Mouse (Mus musculus): Measurements from ENCODE around the gene Rundc3a. TPM values are rescaled to one million over a fixed set of nuclear protein-coding genes. Genes with fewer than 3 reads are reported as not detected.
A peak's percentile ranks its signal among the peaks of the same experiment; 100 is the strongest.

Rundc3a gene
- polyA plus RNA-seq (2016; fragmentation: Nextera tagmentation; extraction: Ambion mirVana): 117 and 133 TPM in 2 replicates

- H3K27me3 ChIP-seq: peaks cover 10% of the 10 kb centered on the region
- 0 out of 2 replicates have a peak, but pooled peaks cover 6% of the 10 kb centered on the region for H3K36me3 ChIP-seq
- H3K4me1 ChIP-seq: peaks cover 51% of the 10 kb centered on the region
- under 1% methylated on average over 23 of the region's 34 CpGs for WGBS
- H3K4me2 ChIP-seq (replicated peaks): peak within 1 kb of the TSS; percentile 63
- peak within 1 kb of the TSS; percentile 83 for H3K9ac ChIP-seq (replicated peaks)
- H3K27ac ChIP-seq (replicated peaks): peak within 1 kb of the TSS; percentile 92
- H3K4me3 ChIP-seq: peak within 1 kb of the TSS; percentile 67
- no peaks in the 10 kb centered on the region for H3K9me3 ChIP-seq
- peak; percentile 88 for ATAC-seq (ENCODE audit: low FRiP score, low read depth)
These were observed at the start of gene Rundc3a for GRCm38 (mm10) chr11:102393238-102393634. Gene Rundc3a (plus strand): TSS chr11:102393403.

GRCm38 (mm10) chr11:102344458-102344857 lies 48.7 kb upstream of the Rundc3a start:
- Histone ChIP-seq H3K9me3 (no peaks in the 10 kb centered on the region), H3K27ac (replicated peaks) (no peak overlapping the region), H3K4me1 (peaks cover 3% of the 10 kb centered on the region; the same call in 1 of the 2 replicates), H3K4me2 (replicated peaks) (no peak overlapping the region), H3K36me3 (no peaks in the 10 kb centered on the region), H3K27me3 (no peaks in the 10 kb centered on the region), H3K9ac (replicated peaks) (no peak overlapping the region), H3K4me3 (no peak overlapping the region)
- ATAC-seq (ENCODE audit: low FRiP score, low read depth): no peak
- WGBS: 83% methylated on average over 3 of the region's 3 CpGs

- peaks cover 6% of the 10 kb centered on the region; the same call in 1 of the 2 replicates for H3K27me3 ChIP-seq
- H3K4me1 ChIP-seq: peaks cover 3% of the 10 kb centered on the region; the same call in 1 of the 2 replicates
- no peaks in the 10 kb centered on the region for H3K9me3 ChIP-seq
- no peak overlapping the region for H3K4me3 ChIP-seq
- no peak overlapping the region for H3K9ac ChIP-seq (replicated peaks)
- no peak overlapping the region for H3K4me2 ChIP-seq (replicated peaks)
- 74% methylated on average over 5 of the region's 5 CpGs for WGBS
- no peaks in the 10 kb centered on the region for H3K36me3 ChIP-seq
- no peak overlapping the region for H3K27ac ChIP-seq (replicated peaks)
- ATAC-seq (ENCODE audit: low FRiP score, low read depth): no peak
These were observed 46.3 kb upstream of the Rundc3a start for GRCm38 (mm10) chr11:102346926-102347325.

GRCm38 (mm10) chr11:102347683-102348082 lies 45.5 kb upstream of the Rundc3a start:
- no peak overlapping the region for H3K4me2 ChIP-seq (replicated peaks)
- WGBS: 56% methylated on average over 5 of the region's 5 CpGs
- no peak for ATAC-seq (ENCODE audit: low FRiP score, low read depth)

DNA sequence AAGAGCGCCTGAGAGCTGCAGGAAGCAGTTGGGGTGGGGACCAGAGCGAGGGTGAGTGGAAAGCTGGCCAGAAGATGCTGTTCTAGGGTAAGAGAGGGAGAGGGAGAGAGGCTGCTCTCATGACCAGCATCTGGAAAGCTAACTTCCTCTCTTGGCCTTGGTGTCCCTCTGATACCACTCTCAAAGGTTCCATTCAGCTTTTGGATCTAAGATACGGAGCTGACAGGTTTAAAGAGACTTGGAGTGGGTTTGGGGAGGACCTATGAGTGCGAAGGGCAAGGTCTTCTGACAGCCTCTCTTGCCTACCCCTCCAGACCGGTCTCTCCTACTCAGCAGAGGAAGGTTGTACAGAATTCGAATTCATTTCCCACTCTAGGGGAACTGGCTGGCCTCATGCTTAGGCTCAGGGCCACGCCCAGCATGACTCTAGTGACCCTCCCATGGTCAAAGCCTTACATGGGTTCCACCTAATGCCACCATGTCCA lies 45.1 kb upstream of the Rundc3a start:
- ATAC-seq (ENCODE audit: low FRiP score, low read depth): no peak
- 0 out of 2 replicates have a peak, but pooled peaks cover 3% of the 10 kb centered on the region for H3K4me1 ChIP-seq
- H3K4me2 ChIP-seq (replicated peaks): no peak overlapping the region
- peaks cover 12% of the 10 kb centered on the region for H3K27me3 ChIP-seq
- 93% methylated on average over 7 of the region's 7 CpGs for WGBS
- H3K9me3 ChIP-seq: no peaks in the 10 kb centered on the region
- no peak overlapping the region for H3K9ac ChIP-seq (replicated peaks)
- no peak overlapping the region for H3K27ac ChIP-seq (replicated peaks)
- no peak overlapping the region for H3K4me3 ChIP-seq
- no peaks in the 10 kb centered on the region for H3K36me3 ChIP-seq

More at GRCm38 (mm10) chr11:102347683-102348082, 45.5 kb upstream of the Rundc3a start:
- no peak overlapping the region for H3K4me3 ChIP-seq
- no peaks in the 10 kb centered on the region for H3K36me3 ChIP-seq
- H3K27me3 ChIP-seq: peaks cover 12% of the 10 kb centered on the region
- H3K9ac ChIP-seq (replicated peaks): no peak overlapping the region
- peaks cover 3% of the 10 kb centered on the region; the same call in 1 of the 2 replicates for H3K4me1 ChIP-seq
- H3K9me3 ChIP-seq: no peaks in the 10 kb centered on the region
- H3K27ac ChIP-seq (replicated peaks): no peak overlapping the region

DNA sequence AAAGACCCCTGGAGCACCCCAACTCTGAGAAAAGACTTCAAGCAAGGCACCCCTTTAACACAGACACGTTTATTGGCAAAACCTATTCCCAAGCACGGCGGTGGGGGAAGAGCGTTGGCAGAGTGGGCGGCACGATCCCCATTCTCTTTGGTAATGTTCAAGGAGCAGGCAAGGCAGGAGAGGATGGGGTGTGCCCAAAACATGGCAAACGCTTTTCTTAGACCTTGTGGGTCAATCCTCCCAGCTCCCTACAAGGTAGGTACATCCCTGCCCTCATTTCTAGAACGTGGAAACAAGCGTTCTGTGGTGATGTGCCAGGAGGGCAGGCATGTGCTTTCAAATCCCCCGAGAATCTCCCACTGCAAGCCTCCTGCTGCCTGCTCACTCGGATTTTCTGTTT lies 44.4 kb upstream of the Rundc3a start:
- 85% methylated on average over 11 of the region's 11 CpGs for WGBS
- ATAC-seq (ENCODE audit: low FRiP score, low read depth): no peak

DNA sequence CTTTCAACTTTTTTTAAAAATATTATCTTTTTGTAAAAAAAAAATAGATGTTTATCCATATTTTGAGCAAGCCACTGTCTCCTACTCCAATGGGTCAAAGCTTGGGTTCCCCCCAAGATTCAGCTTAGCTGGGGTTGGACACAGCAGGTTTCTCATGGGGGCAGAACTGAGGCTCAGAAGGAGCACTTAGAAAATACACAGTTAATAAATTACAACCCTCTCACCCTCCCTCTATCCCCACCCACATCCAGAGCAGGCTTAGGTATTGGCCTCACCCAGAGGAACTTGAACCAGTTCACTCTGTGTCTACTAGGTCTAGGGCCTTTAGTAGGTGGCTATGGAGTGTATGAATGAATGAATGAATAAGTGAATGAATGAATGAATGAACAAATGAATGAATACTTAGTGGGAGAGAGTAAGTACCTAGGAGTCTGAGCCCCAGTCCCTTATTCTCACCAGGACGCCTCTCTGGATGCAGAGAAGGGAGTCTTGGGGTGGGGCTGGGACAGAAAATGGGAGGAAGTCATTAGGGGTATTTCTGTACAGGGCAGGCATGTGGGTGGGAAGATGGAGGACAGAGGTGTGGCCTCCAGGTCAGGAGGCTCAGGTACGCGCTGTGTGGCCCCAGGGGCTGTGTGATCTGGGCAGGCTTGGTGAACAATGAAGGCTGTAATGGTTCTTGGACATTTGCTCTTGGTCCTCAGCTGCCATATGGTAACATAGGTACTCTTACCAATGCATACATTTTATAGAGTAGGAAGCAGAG lies 43.8 kb upstream of the Rundc3a start:
- Histone ChIP-seq H3K4me1 (0 out of 2 replicates have a peak, but pooled peaks cover 3% of the 10 kb centered on the region), H3K36me3 (no peaks in the 10 kb centered on the region), H3K27me3 (peaks cover 19% of the 10 kb centered on the region), H3K27ac (replicated peaks) (no peak overlapping the region), H3K4me3 (no peak overlapping the region), H3K9ac (replicated peaks) (no peak overlapping the region), H3K4me2 (replicated peaks) (no peak overlapping the region), H3K9me3 (no peaks in the 10 kb centered on the region)
- ATAC-seq (ENCODE audit: low FRiP score, low read depth): no peak
- WGBS: 94% methylated on average over 3 of the region's 3 CpGs

More for the DNA sequence above, 44.4 kb upstream of the Rundc3a start:
- H3K9me3 ChIP-seq: no peaks in the 10 kb centered on the region
- H3K9ac ChIP-seq (replicated peaks): no peak overlapping the region
- H3K27ac ChIP-seq (replicated peaks): no peak overlapping the region
- no peaks in the 10 kb centered on the region for H3K36me3 ChIP-seq
- H3K4me1 ChIP-seq: 0 out of 2 replicates have a peak, but pooled peaks cover 3% of the 10 kb centered on the region
- H3K4me2 ChIP-seq (replicated peaks): no peak overlapping the region
- peaks cover 15% of the 10 kb centered on the region for H3K27me3 ChIP-seq
- no peak overlapping the region for H3K4me3 ChIP-seq

DNA sequence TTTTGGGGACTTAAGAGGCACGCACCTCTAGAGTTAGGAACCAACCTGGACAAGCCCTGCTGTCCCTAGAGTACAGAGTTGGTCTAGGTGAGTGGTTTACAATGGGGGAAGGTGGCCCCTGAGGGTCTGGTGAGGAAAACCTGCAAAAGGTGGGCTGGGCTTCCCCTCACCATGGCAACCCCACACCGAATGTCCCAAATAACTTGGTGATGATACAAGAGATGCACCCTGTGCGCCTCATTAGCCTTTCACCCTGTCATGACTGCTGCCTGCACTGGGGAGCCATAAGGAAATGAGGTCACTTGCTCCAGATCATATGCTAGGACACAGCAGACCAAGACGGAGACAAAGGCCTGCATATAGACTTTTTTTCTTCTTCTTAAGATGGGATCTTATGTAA lies 42.8 kb upstream of the Rundc3a start:
- no peak overlapping the region for H3K4me2 ChIP-seq (replicated peaks)
- WGBS: 90% methylated on average over 4 of the region's 4 CpGs
- no peak overlapping the region for H3K27ac ChIP-seq (replicated peaks)
- no peak overlapping the region for H3K9ac ChIP-seq (replicated peaks)
- H3K27me3 ChIP-seq: peaks cover 19% of the 10 kb centered on the region
- no peak for ATAC-seq (ENCODE audit: low FRiP score, low read depth)
- H3K9me3 ChIP-seq: no peaks in the 10 kb centered on the region
- H3K36me3 ChIP-seq: no peaks in the 10 kb centered on the region
- H3K4me1 ChIP-seq: 0 out of 2 replicates have a peak, but pooled peaks cover 3% of the 10 kb centered on the region
- no peak overlapping the region for H3K4me3 ChIP-seq

DNA sequence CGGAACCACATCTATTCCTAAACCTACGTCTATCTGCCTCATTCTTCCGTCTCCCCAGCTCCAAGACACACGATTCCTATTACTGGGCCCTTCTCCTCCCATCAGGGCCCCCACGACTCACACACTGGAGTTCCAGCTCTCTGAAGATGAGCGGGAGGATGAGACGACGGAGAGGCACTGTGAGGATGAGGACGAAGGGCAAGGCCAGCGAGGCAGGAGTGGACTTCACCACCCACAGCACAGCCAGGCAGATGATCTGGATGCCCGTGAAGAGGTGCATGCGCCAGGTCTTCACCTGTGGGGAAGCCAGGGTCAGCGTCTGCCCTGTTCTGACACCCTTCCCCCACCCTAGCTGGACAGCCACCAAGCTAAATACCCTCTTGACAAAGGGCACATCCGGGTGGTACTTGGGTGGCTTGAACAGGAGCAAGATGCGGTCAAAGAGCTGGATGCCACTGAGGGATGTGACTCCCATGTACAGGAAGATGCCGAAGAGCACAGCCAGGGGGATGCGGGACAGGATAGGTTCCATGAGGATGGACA lies 42.2 kb upstream of the Rundc3a start:
- no peak overlapping the region for H3K4me3 ChIP-seq
- H3K27me3 ChIP-seq: peaks cover 19% of the 10 kb centered on the region
- H3K36me3 ChIP-seq: no peaks in the 10 kb centered on the region
- H3K9me3 ChIP-seq: no peaks in the 10 kb centered on the region
- H3K4me2 ChIP-seq (replicated peaks): no peak overlapping the region
- WGBS: 90% methylated on average over 17 of the region's 17 CpGs
- no peak overlapping the region for H3K27ac ChIP-seq (replicated peaks)
- H3K4me1 ChIP-seq: 0 out of 2 replicates have a peak, but pooled peaks cover 3% of the 10 kb centered on the region
- H3K9ac ChIP-seq (replicated peaks): no peak overlapping the region
- no peak for ATAC-seq (ENCODE audit: low FRiP score, low read depth)

GRCm38 (mm10) chr11:102352378-102352777 lies 40.8 kb upstream of the Rundc3a start:
- no peaks in the 10 kb centered on the region for H3K36me3 ChIP-seq
- WGBS: 53% methylated on average over 5 of the region's 5 CpGs
- no peak overlapping the region for H3K4me2 ChIP-seq (replicated peaks)
- no peaks in the 10 kb centered on the region for H3K9me3 ChIP-seq
- no peak overlapping the region for H3K27ac ChIP-seq (replicated peaks)
- peaks cover 19% of the 10 kb centered on the region for H3K27me3 ChIP-seq
- no peaks in the 10 kb centered on the region for H3K4me1 ChIP-seq
- H3K4me3 ChIP-seq: no peak overlapping the region
- H3K9ac ChIP-seq (replicated peaks): no peak overlapping the region
- ATAC-seq (ENCODE audit: low FRiP score, low read depth): no peak

DNA sequence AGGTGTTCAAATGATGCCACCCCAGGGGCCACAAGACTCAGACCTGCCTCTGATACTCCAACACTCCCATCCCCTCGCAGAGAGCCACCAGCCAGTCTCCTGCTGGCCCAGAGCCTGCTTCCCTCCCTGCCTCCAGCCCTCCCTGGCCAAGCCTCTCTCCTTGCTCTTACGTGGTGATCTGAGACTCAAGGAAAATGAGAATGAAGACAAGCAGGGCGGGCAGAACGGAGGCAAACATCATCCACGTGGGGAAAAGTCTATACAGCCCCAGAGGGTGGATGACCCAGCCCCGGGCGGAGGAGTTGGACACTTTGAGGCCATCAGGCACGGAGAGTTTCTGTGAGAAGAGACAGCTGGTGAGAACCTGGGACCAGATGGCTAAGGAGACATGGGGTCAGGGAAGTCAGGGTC lies 40.2 kb upstream of the Rundc3a start:
- no peak overlapping the region for H3K9ac ChIP-seq (replicated peaks)
- peaks cover 19% of the 10 kb centered on the region for H3K27me3 ChIP-seq
- H3K36me3 ChIP-seq: no peaks in the 10 kb centered on the region
- H3K27ac ChIP-seq (replicated peaks): no peak overlapping the region
- ATAC-seq (ENCODE audit: low FRiP score, low read depth): no peak
- H3K9me3 ChIP-seq: no peaks in the 10 kb centered on the region
- WGBS: 46% methylated on average over 8 of the region's 8 CpGs
- H3K4me3 ChIP-seq: no peak overlapping the region
- H3K4me2 ChIP-seq (replicated peaks): no peak overlapping the region
- H3K4me1 ChIP-seq: no peaks in the 10 kb centered on the region

DNA sequence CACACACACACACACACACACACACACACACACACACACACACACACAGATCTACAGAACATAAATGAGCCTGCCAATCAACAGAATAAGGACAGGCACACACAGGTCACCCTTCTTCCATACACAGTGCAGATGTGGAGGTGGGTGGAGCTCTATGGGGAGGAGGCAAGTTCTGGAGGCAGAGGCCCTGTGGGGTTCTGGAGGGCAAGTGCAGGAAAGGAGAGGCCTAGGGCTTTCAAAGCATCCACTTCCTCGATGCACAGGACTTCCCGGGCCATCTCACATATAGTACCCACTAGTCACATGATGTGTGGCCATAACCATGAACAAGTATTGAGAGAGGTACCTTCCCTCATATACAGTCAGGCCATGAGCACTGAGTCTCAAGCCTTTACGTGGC lies 37.7 kb upstream of the Rundc3a start:
- WGBS: 91% methylated on average over 3 of the region's 3 CpGs
- Histone ChIP-seq H3K4me1 (no peaks in the 10 kb centered on the region), H3K4me3 (no peak overlapping the region), H3K27me3 (peaks cover 24% of the 10 kb centered on the region), H3K9me3 (no peaks in the 10 kb centered on the region), H3K9ac (replicated peaks) (no peak overlapping the region), H3K36me3 (no peaks in the 10 kb centered on the region), H3K4me2 (replicated peaks) (no peak overlapping the region), H3K27ac (replicated peaks) (no peak overlapping the region)
- no peak for ATAC-seq (ENCODE audit: low FRiP score, low read depth)
